Mouse (Mus musculus): ENCODE measurements at regions not wholly inside any gene's neighbourhood (a gene's known extent, or its start where the extent isn't known, plus 50 kb on each side); places are given as distances from the start of the nearest gene placed in this dataset.

DNA sequence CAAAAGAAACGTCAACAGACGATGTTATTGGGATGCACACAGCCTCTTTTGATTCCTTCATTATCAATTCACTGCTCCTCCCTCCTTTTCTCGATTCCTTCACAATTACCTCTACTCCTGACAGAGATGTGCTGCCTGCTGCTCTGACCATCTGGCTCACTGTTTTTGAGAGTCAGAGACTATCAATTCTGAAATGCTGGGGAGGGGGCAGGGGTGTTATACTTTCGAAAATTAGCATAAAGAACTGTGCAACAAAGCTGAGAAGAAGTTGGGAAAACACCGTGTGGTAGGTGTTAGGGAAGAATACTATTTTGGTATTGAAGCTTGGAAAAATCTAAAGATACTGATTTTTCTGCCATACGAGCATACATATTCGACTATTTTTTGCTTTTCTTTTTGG, 96.4 kb downstream of the Nedd1 start:
- Histone ChIP-seq H3K27ac (ENCODE audit: insufficient read depth, low read depth, low read length, poor library complexity, severe bottlenecking) (no peak overlapping the region), H3K9ac (ENCODE audit: insufficient read depth, low read depth, low read length, poor library complexity, severe bottlenecking) (no peak overlapping the region), H3K9me3 (ENCODE audit: control insufficient read depth, insufficient read depth, low read depth, low read length) (no peaks in the 10 kb centered on the region), H3K4me3 (ENCODE audit: insufficient read depth in 1 of 2, low read depth in 1 of 2, low read length in 2 of 2, poor library complexity in 1 of 2, severe bottlenecking in 1 of 2) (no peak overlapping the region), H3K4me1 (ENCODE audit: control insufficient read depth in 2 of 2, insufficient read depth in 2 of 2, low read length in 2 of 2, poor library complexity in 1 of 2) (no peaks in the 10 kb centered on the region), H3K36me3 (ENCODE audit: control insufficient read depth, insufficient read depth, low read length, poor library complexity, severe bottlenecking) (no peaks in the 10 kb centered on the region)
- in situ Hi-C loops (cut with MboI; ENCODE audit: low sequenced_read_pairs in 2 of 2, unreplicated experiment in 2 of 2), result no loop called here
- no peak for DNase-seq (ENCODE audit: low read depth, low spot score)
- TF ChIP-seq MAFK (IDR thresholded peaks at IDR 0.05; ENCODE audit: insufficient read depth, low read depth, low read length), result no peak
- no peak for TF ChIP-seq ZNF384 (IDR thresholded peaks at IDR 0.05; ENCODE audit: low read depth, low read length)
- no peak for TF ChIP-seq CHD2 (IDR thresholded peaks at IDR 0.05; ENCODE audit: low read depth, low read length)
- TF ChIP-seq ZC3H11A (IDR thresholded peaks at IDR 0.05; ENCODE audit: borderline replicate concordance, low read depth, low read length), result no peak
- TF ChIP-seq HCFC1 (IDR thresholded peaks at IDR 0.05; ENCODE audit: borderline replicate concordance, insufficient read depth, low read length), result no peak

DNA sequence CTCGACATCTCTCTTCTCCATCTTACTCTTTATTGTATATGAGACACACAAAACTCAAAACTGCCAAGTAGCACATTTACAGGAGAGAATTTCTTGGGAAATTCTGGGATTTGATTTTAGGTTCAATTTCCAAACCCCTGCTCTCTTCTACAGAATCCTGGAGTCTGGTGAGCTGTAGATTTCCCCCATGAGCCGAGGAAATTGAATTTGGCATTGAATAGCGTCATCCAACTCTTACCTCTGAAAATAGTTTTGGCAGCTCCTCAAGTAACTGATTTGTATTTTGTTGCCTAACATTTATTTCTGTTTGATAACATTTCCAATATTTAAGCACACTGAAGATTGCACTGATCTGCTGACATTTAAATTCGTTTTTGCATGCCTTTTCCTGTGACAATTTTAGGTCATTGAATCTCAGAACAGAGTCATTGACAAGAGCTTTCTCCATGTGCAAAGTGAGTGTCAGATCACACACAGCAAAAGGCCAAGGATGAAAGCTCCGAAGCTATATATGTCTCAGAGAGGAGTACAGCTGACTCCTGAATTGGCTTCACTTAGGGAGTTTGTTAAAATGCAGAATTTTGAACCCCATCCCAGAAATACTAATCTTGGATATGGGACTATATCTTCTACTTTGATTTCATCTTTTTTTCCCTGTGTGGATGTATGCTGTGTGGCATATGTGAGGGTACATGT, 106.4 kb downstream of the Nedd1 start:
- H3K36me3 ChIP-seq (ENCODE audit: control insufficient read depth, insufficient read depth, low read length, poor library complexity, severe bottlenecking), result no peaks in the 10 kb centered on the region
- H3K27ac ChIP-seq (ENCODE audit: insufficient read depth, low read depth, low read length, poor library complexity, severe bottlenecking), result no peak overlapping the region
- TF ChIP-seq ZC3H11A (IDR thresholded peaks at IDR 0.05; ENCODE audit: borderline replicate concordance, low read depth, low read length) (no peak), CHD2 (IDR thresholded peaks at IDR 0.05; ENCODE audit: low read depth, low read length) (no peak), MAFK (IDR thresholded peaks at IDR 0.05; ENCODE audit: insufficient read depth, low read depth, low read length) (no peak), HCFC1 (IDR thresholded peaks at IDR 0.05; ENCODE audit: borderline replicate concordance, insufficient read depth, low read length) (no peak), ZNF384 (IDR thresholded peaks at IDR 0.05; ENCODE audit: low read depth, low read length) (no peak)
- no peak overlapping the region for H3K4me3 ChIP-seq (ENCODE audit: insufficient read depth in 1 of 2, low read depth in 1 of 2, low read length in 2 of 2, poor library complexity in 1 of 2, severe bottlenecking in 1 of 2)
- DNase-seq (ENCODE audit: low read depth, low spot score), result no peak
- H3K4me1 ChIP-seq (ENCODE audit: control insufficient read depth in 2 of 2, insufficient read depth in 2 of 2, low read length in 2 of 2, poor library complexity in 1 of 2), result peaks cover 0 to 2% of the 10 kb centered on the region in 2 experiments; a peak in 1 of 4 replicates
- in situ Hi-C loops (cut with MboI; ENCODE audit: low sequenced_read_pairs in 2 of 2, unreplicated experiment in 2 of 2), result no loop called here
- no peaks in the 10 kb centered on the region for H3K9me3 ChIP-seq (ENCODE audit: control insufficient read depth, insufficient read depth, low read depth, low read length)
- H3K9ac ChIP-seq (ENCODE audit: insufficient read depth, low read depth, low read length, poor library complexity, severe bottlenecking), result no peak overlapping the region

DNA sequence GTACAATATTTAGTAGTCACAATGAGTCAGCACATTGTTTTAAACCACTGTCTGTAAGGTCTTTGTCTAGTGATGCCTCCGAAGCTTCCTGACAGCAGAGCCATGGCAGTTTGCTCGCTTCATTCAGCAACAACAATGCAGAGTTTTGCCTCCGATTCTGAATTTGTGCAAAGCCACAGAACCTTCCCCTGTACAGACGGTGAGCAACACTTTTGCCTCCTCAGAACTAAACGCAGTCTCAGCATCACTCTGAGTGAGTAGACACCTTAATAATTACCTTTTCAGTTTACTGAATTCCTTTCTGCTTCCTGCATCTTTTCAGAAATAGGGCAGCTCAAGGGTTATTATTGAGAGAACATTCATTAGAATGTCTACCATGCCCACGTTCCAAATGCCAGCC, 107.9 kb downstream of the Nedd1 start:
- DNase-seq (ENCODE audit: low read depth, low spot score), result no peak
- no peak for TF ChIP-seq MAFK (IDR thresholded peaks at IDR 0.05; ENCODE audit: insufficient read depth, low read depth, low read length)
- no peak for TF ChIP-seq CHD2 (IDR thresholded peaks at IDR 0.05; ENCODE audit: low read depth, low read length)
- no peak for TF ChIP-seq HCFC1 (IDR thresholded peaks at IDR 0.05; ENCODE audit: borderline replicate concordance, insufficient read depth, low read length)
- no peak for TF ChIP-seq ZC3H11A (IDR thresholded peaks at IDR 0.05; ENCODE audit: borderline replicate concordance, low read depth, low read length)
- TF ChIP-seq ZNF384 (IDR thresholded peaks at IDR 0.05; ENCODE audit: low read depth, low read length), result no peak
- Histone ChIP-seq H3K9me3 (ENCODE audit: control insufficient read depth, insufficient read depth, low read depth, low read length) (no peaks in the 10 kb centered on the region), H3K4me3 (ENCODE audit: insufficient read depth in 1 of 2, low read depth in 1 of 2, low read length in 2 of 2, poor library complexity in 1 of 2, severe bottlenecking in 1 of 2) (no peak overlapping the region), H3K4me1 (ENCODE audit: control insufficient read depth in 2 of 2, insufficient read depth in 2 of 2, low read length in 2 of 2, poor library complexity in 1 of 2) (peaks cover 0 to 2% of the 10 kb centered on the region in 2 experiments; a peak in 1 of 4 replicates), H3K9ac (ENCODE audit: insufficient read depth, low read depth, low read length, poor library complexity, severe bottlenecking) (no peak overlapping the region), H3K36me3 (ENCODE audit: control insufficient read depth, insufficient read depth, low read length, poor library complexity, severe bottlenecking) (no peaks in the 10 kb centered on the region), H3K27ac (ENCODE audit: insufficient read depth, low read depth, low read length, poor library complexity, severe bottlenecking) (no peak overlapping the region)
- in situ Hi-C loops (cut with MboI; ENCODE audit: low sequenced_read_pairs in 2 of 2, unreplicated experiment in 2 of 2), result no loop called here

DNA sequence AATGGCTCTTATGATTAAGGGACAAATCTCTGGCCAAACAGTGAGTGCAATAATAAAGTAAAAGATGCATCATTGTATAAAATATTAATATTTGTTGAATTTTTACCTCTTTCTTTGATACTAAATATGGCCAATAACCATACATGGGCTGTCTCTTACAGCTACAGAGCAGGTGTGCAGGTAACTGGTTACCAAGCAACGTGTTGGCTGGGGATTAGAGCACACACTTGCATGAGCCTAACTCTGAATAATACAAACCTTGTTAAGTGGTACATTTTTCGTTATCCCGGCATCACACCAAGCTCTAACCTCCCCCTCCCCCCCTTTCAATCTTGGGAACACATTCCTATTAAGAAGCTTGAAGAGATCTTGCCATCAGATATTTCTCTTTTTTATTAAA, 111.2 kb downstream of the Nedd1 start:
- Histone ChIP-seq H3K4me3 (ENCODE audit: insufficient read depth in 1 of 2, low read depth in 1 of 2, low read length in 2 of 2, poor library complexity in 1 of 2, severe bottlenecking in 1 of 2) (no peak overlapping the region), H3K9ac (ENCODE audit: insufficient read depth, low read depth, low read length, poor library complexity, severe bottlenecking) (no peak overlapping the region), H3K4me1 (ENCODE audit: control insufficient read depth in 2 of 2, insufficient read depth in 2 of 2, low read length in 2 of 2, poor library complexity in 1 of 2) (peaks cover 0 to 2% of the 10 kb centered on the region in 2 experiments; a peak in 1 of 4 replicates), H3K27ac (ENCODE audit: insufficient read depth, low read depth, low read length, poor library complexity, severe bottlenecking) (no peak overlapping the region), H3K36me3 (ENCODE audit: control insufficient read depth, insufficient read depth, low read length, poor library complexity, severe bottlenecking) (no peaks in the 10 kb centered on the region), H3K9me3 (ENCODE audit: control insufficient read depth, insufficient read depth, low read depth, low read length) (no peaks in the 10 kb centered on the region)
- DNase-seq (ENCODE audit: low read depth, low spot score), result no peak
- in situ Hi-C loops (cut with MboI; ENCODE audit: low sequenced_read_pairs in 2 of 2, unreplicated experiment in 2 of 2), result no loop called here
- TF ChIP-seq ZC3H11A (IDR thresholded peaks at IDR 0.05; ENCODE audit: borderline replicate concordance, low read depth, low read length) (no peak), MAFK (IDR thresholded peaks at IDR 0.05; ENCODE audit: insufficient read depth, low read depth, low read length) (no peak)

DNA sequence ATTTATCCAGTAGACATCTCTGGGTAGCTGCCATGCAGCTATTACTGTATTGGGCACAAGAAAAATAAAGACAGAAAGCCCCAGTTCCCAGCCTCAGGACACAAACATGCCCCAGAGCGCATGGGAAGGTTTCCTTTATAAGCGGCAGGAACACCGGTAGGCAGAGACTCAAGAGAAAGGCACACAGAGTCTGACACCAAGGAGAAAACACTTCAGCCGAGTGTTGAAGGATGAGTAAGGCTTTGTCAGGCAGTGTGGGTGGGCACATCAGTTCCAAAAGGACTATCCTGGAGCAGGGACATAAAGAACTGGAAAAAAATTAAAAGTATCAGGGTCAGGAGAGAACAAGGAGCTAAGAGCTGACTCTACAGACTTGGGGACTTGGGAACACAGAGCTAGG, 115.5 kb downstream of the Nedd1 start:
- no peak overlapping the region for H3K27ac ChIP-seq (ENCODE audit: insufficient read depth, low read depth, low read length, poor library complexity, severe bottlenecking)
- no peak overlapping the region for H3K9ac ChIP-seq (ENCODE audit: insufficient read depth, low read depth, low read length, poor library complexity, severe bottlenecking)
- H3K4me1 ChIP-seq (ENCODE audit: control insufficient read depth in 2 of 2, insufficient read depth in 2 of 2, low read length in 2 of 2, poor library complexity in 1 of 2), result no peaks in the 10 kb centered on the region
- in situ Hi-C loops (cut with MboI; ENCODE audit: low sequenced_read_pairs in 2 of 2, unreplicated experiment in 2 of 2), result no loop called here
- no peak for DNase-seq (ENCODE audit: low read depth, low spot score)
- H3K4me3 ChIP-seq (ENCODE audit: insufficient read depth in 1 of 2, low read depth in 1 of 2, low read length in 2 of 2, poor library complexity in 1 of 2, severe bottlenecking in 1 of 2), result no peak overlapping the region
- no peaks in the 10 kb centered on the region for H3K9me3 ChIP-seq (ENCODE audit: control insufficient read depth, insufficient read depth, low read depth, low read length)
- H3K36me3 ChIP-seq (ENCODE audit: control insufficient read depth, insufficient read depth, low read length, poor library complexity, severe bottlenecking), result no peaks in the 10 kb centered on the region
- TF ChIP-seq ZNF384 (IDR thresholded peaks at IDR 0.05; ENCODE audit: low read depth, low read length), result no peak
- TF ChIP-seq HCFC1 (IDR thresholded peaks at IDR 0.05; ENCODE audit: borderline replicate concordance, insufficient read depth, low read length), result no peak
- TF ChIP-seq ZC3H11A (IDR thresholded peaks at IDR 0.05; ENCODE audit: borderline replicate concordance, low read depth, low read length), result no peak
- no peak for TF ChIP-seq MAFK (IDR thresholded peaks at IDR 0.05; ENCODE audit: insufficient read depth, low read depth, low read length)
- no peak for TF ChIP-seq CHD2 (IDR thresholded peaks at IDR 0.05; ENCODE audit: low read depth, low read length)

Measured in ES-E14 (cell line).